Mouse (Mus musculus) left cerebral cortex, postnatal 4 days (tissue): ENCODE data around the gene Pcmt1. TPM values are rescaled to one million over a fixed set of nuclear protein-coding genes. Genes with fewer than 3 reads are reported as not detected.
"Not testable (repeated sequence)": the region's sequence is repeated elsewhere in the genome, so short reads cannot be mapped to it uniquely, and the experiment has no call there.

Experiments
- DNase-seq: peaks from one replicate; pipeline ENCODE4 v3.0.0-alpha.2; 2022
- intact Hi-C: fragments of 180-260 bp; cut with DNase I; formaldehyde crosslinking; loops from one replicate; pipeline ENCODE4 v1.15.1; 2025
- total RNA-seq, 2 experiments: library from RNA; stranded (reverse); gene quantifications; 2 replicates each; pipeline ENCODE4 v1.2.3; 2021

Gene Pcmt1
- total RNA-seq, 2 experiments from 2014 or later: 92.1 to 99.3 TPM

DNA sequence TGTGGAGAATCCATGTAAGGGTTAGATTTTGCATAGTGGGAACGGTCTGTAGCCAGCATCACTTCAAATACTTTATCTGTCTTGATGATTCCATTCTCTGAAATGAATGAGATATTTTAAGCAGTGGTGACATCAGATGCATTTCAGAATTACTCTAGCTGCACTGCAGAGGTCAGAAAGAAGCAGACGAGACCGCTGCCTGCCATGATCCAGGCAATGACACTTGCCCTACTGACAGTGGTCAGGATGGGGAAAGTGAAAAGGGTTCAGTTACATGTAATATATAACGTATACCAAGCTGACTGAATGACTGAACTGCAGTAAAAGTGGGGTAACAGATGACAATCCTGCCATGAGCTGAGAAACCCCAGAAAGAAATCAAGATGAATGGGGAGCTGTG is 31.9 kb downstream of the Pcmt1 start:
- intact Hi-C loops: no loop called here

DNA sequence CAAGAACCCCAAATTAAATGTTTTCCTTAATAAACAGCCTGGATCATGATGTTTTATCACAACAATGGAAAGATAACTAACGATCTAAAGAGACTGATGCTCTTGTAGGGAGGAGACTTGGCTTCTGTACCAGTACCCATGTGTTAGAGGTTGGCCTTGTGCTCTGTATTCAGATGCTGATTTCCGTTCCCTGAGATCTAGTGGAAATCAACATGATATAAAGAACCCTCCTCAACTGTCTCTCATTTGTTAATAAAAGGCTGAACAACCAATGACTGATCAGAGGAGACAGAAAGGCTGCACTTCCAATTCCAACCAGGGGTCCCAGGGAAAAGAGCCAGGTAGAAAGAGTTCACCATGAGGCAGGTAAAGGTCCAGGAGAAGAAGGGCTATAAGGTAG is 35.0 kb downstream of the Pcmt1 start:
- intact Hi-C loops: no loop called here
- DNase-seq: no peak

More for the DNA sequence above, 31.9 kb downstream of the Pcmt1 start:
- no peak for DNase-seq

DNA sequence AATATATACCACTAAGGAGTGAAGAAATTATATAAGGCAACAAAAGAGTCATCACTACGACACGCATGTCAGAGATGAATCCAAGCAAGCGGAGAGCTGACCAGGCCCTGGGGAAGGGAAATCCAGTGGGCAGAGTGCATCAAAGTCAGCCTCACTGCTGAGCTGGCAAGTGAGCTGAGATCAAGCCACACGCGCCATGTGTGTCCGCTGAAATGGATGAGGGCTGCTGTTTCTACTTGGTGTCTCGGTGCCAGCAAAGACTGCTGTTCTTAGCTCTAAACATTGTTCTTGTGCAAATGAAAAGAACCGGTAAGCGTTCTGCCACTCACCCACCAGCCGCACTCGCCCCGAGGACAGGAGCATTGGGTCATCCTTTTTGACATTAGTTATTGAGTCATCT is 40.6 kb downstream of the Pcmt1 start:
- DNase-seq: no peak
- intact Hi-C loops: no loop called here

DNA sequence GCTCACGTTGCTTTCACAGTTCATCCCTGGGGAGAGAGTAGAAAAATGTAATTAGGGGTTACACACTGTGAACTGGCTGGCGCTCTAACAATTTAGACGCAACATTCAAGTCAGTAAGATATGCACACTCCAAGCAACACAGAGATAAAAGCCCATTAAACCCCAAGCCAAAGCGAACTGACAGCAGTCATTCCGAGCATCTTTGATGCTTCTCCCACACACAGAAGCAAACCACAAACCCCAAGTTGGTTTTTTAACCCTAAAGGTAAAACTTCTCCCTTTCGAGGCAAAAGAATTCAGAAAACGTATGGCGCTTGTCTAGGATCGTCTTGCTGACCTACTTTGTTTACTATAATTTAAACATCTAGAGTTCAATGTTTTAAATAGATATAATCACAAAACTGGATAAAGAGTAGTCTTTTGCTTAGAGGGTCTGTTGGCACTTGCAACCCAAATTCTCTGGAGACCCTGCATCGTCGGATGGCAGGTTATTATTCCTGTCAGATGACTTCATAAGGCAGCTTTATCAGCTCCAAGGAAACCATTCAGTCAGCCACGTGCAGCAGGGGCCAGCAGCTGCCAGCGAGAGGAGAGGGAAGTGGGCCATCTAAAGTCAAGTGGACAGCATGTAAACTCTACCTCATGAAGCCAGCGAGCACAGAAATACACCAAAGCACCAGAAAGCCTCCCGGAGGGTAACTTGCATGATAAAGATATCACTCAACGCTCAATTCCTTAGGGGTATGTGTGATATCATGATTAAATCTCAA is 49.8 kb downstream of the Pcmt1 start:
- intact Hi-C loops: no loop called here
- DNase-seq: no peak

DNA sequence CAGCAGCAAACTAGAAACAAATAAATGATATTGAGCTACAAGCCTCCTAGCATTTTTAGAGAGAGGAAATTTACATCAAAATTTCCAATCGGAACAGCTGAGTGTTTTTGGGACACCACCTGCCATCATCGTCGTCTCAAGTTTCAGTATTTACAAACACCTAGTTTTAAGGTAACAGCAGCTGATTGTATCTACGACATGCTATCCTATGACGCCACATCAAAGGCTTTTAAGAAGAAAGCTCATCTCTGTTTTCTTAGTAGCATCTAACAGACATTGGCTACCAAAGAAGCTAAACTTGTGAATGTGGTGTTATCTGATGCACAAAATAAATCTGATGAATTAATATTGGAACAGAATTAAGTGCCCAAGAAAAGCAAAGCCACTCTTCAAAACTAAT is 50.6 kb downstream of the Pcmt1 start:
- intact Hi-C loops: no loop called here
- no peak for DNase-seq

DNA sequence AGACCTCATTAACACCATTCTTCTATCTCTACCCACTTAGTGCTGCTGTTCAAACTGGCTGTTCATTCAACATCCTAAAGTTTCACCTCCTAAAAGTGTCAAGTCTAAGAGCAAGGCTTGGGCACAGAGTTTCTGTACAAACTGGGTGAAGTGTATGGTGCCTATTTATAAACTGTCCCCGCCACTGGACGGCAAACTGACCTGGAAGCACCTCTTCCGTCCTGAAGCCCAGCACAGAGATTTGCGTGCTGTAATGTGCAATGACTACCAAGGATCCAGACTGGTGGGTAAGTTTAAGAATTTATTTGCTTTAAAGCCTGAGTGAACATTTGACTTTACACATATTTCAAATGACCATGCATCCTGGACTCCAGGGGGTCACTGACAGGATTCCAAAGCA is 51.8 kb downstream of the Pcmt1 start:
- intact Hi-C loops: no loop called here
- DNase-seq: no peak

DNA sequence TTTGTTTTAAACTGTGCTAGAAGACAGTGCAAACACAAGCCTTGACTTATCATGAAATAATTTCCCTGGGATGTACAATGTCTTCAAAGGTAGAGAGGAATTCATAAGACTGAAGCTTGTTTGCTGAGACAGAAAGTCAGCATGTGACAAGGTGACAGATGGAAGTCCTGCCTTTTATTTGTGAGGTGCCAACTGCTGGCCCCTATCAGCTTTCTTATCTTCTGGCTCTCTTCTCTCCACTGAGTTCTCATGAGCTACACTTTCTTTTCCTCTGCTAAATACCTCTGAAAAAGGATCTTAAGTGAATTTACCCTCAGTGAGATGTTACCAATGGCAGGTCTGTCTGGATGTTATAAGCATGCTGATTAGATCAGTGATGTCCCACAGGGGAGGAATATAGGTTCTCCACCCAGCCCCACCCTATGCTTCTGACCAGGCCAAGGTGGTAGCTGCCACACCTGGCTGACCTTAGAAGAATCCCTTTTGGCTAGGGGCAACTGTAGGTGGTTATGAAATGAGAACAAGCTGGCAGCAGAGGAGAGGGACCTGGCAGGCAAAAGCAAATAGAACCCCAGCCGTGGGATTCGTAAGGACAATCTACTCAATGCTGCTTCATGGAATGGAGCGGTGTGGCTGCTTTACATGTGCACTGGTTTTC is 56.9 kb downstream of the Pcmt1 start:
- intact Hi-C loops: no loop called here
- DNase-seq: no peak

DNA sequence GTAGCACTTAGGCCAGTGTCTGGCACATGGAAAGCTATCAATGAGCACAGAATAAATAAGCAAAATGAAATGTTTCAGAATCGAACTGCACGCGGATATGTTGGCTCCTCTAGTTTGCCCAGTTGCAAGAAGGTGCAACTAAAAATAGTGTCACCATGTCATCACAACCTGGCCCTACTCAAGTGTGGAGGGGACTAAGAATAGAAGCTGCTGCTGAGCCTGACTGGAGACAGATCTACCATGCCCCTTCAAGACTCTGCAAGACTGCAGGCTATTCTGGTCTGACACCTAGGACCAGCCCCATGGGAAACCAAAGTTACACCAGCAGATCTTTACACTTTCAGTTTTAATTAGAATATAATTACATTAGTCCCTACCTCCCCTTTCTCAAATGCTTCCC is 58.6 kb downstream of the Pcmt1 start:
- DNase-seq: no peak
- intact Hi-C loops: no loop called here

DNA sequence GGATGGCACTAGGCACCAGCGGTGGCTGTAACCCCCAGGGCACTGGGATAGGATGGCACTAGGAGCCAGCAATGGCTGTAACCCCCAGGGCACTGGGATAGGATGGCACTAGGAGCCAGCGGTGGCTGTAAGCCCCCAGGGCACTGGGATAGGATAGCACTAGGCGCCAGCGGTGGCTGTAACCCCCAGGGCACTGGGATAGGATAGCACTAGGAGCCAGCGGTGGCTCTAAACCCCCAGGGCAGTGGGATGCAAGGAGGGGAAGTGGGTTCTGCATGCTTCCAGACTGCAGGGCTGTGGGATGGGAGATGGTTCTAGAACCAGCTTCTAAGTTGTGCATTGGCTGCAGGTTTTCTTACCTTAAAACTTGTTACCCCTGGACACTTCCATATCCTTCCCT is 60.2 kb downstream of the Pcmt1 start:
- intact Hi-C loops: no loop called here
- no peak for DNase-seq

DNA sequence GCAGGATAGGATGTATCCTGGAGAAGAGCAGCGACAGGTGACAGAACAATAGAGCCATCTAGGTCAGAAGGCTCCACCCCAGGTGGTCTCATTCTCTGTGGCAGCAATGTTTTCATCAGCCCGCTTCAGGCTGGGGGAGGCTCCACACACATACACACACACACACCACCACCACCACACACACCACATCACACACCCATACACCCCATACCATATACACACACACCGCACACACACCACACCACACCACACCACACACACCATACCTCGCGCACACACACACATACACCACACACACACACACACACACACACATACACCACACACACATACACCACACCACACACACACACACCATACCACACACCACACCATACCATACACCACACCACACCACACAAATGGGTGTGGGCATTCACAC is 61.1 kb downstream of the Pcmt1 start:
- DNase-seq: no peak
- intact Hi-C loops: no loop called here

DNA sequence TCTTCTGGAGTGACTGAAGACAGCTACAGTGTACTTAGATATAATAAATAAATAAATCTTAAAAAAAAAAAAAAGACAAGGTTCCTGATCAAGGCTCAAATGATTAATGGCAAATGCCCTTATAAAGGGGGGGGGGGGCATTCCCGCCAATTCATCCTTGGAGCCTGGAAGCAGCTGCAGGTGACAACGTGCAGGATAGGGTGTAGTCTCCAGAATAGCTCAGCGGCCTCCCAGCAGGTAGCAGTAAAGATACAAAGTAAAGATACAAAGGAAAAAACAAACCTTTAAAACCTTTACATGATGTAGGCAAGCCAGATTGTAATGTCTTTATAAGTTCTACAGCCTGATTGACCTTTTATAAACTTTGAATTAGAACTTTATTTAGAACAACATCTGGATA is 63.4 kb downstream of the Pcmt1 start:
- intact Hi-C loops, DNase-seq: not testable (repeated sequence)

DNA sequence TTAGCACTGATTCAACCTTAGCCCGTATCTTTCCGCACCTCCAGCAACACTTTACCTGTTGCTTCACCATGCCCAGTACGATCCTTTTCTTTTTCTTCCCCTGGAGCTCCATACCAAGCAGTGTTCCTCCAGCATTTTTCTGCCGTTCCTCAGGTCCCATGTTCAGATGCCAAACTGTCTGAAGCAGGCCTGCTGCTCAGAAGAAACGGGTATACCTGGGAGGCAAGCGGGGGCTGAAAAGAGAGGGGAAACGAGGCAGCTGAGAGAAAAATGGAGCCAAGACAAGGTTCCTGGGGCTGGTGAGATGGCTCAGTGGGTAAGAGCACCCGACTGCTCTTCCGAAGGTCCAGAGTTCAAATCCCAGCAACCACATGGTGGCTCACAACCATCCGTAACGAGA is 63.8 kb downstream of the Pcmt1 start:
- intact Hi-C loops: not testable (repeated sequence)

DNA sequence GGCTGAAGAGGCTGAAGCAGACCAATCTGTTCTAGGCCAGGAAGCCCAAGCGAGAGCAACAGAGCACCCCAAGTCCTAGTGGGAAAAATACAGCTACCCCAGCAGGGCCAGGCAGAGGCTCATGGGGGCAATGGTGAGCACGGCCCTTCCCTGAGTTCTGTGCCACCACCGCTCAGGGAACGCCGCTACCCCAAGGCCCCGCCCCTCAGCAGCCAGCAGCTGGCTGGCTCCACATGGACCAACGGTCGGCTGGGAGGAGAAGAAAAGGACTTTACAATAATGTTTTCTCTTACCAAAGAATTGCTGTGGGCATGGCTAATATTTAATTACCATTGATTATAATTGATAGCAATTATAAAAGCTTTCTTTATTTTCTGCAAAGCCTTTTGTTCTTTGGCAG is 66.1 kb downstream of the Pcmt1 start:
- intact Hi-C loops: no loop called here
- DNase-seq: no peak

More for the DNA sequence above, 63.8 kb downstream of the Pcmt1 start:
- DNase-seq: not testable (repeated sequence)

DNA sequence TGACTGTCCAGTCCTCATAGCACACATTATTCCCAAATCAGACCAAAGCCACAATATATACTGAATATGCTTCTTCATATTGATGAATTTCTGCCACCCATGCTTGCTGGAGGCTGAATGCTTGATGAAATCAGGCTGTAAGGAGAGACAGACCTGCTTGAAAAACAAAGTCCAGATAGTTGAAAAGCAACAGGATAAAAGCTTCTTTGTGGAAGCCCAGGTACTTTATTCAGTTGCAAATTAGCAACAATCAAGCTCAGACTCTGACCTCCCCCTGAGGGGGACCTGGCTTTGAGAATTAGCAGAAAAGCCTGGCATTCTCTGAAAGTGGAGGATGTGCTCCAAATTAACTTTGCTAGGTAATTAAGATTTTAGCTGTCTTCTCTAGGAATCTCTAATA is 68.7 kb downstream of the Pcmt1 start:
- DNase-seq, intact Hi-C loops: not testable (repeated sequence)

DNA sequence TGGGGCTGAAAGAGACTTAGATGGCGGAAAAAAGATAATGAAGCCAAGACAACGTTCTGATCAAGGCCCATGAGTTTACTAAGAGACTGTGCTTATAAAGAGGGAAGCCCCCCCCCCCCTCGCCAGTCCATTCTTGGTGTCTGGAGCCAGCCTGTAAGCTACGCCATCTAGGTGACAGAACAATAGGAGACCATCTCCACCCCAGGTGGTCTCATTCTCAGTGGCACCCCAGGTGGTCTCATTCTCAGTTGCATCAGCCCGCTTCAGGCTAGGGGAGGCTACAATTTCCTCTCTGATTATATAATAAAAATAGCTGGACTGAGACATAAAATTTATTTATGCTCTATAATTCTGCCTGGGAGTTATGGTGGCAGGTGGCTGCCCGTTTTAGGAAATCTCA is 69.3 kb downstream of the Pcmt1 start:
- intact Hi-C loops: no loop called here
- no peak for DNase-seq

DNA sequence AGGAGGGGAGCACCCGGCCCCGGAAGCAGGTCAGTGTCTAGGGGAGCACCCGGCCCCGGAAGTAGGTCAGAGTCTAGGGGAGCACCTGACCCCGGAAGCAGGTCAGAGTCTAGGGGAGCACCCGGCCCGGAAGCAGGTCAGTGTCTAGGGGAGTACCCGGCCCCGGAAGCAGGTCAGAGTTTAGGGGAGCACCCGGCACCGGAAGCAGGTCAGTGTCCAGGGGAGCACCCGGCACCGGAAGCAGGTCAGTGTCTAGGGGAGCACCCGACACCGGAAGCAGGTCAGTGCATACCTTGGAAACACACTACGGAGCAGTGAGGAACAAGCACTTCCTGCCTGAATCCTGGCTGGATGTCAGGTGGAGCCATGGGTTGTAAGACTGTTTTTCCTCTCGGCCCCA is 72.3 kb downstream of the Pcmt1 start:
- no peak for DNase-seq
- intact Hi-C loops: no loop called here

DNA sequence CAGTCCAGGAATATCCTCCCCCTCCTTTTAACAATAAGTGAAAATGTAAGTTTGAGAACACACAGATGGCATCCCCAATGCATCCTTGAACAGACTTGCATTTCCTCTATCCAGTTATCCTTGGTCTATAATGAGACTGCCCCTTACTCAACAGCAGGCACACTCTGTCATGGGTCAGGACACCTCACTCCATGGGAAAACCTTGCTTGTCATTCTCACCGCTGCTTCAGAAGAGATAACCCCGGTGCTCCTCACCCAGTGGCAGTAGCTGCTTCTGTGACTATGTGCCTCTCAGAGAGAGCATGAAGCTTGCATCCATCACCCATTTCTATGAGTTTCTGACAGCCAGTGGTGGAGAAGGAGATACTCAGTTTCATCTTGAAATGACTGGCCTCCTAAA is 74.5 kb downstream of the Pcmt1 start:
- DNase-seq: no peak
- intact Hi-C loops: no loop called here

DNA sequence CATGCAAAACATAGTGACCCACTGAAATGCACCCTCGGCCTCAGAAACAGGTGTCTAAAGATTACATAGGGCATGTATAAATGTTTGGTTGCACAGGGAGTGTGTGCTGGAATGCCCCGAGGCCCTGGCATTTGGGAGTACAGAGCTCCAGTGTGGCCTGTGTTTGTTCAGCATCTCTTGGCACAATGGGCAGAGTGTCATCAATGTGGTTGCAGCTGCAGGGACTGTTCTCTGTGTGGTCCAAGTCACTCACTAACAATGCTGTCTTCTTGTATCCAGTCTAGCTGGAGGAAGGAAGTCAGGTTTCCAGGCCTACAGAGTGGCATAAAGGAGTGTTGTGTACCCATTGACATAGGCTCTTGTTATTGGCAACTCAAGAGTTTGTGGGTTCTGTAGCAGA is 75.8 kb downstream of the Pcmt1 start:
- intact Hi-C loops: no loop called here
- DNase-seq: no peak

DNA sequence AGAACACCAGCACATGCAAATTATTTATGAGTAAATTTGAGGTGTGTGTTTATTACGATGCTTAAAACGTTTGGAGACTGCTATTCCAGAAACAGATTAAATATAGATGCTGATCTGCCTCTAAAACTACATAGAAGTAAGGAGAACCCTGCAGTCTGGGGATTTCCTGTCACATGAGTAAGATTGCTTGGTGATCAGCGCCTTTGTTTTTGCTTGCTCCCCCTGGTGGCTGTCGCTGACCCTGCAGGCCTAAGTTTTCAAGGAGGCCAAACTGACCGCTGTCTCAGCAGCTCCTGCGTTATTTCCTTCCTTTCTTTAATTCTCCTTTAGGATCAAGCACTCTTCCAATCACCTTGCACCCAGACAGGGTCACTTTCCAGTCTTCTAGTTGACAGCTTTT is 80.3 kb downstream of the Pcmt1 start:
- intact Hi-C loops: no loop called here
- DNase-seq: peak; percentile 73

DNA sequence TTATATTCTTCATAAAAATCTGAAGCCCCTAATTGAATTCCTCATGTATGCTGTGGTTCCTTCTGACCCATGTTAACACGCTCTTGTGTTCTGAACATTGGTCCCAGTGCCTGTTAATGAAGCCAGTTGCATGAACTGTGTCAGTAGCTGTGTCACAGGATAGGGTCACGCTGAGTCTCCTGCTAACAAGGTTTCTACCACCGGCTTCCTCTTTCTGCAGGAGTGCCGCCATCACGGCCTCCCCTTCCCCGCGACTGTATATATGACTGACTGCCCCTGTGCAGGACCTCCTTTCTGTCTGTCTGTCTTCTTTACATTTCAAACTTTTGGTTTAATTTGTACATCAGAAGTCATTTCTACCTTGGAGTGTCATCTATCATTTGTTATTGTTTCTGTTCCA is 82.8 kb downstream of the Pcmt1 start:
- DNase-seq: no peak
- intact Hi-C loops: no loop called here

DNA sequence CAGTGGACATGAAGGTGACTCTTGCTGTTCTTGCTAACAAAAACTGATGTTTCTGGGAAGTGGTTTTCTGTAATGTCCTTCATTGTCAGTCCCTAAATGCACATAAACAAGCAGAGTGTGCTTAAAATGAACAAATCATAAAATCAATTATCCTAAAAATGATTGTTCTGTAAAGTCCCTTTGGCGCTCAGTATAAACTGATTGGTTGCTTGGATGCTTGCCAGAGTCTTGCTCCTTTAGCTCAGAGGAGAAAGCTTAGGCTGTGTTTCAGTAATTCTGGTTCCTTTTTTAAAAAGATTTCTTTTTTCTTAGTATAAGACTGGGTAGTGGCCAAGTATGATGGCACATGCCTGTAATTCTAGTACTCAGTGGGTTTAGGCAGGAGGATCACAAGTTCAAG is 84.7 kb downstream of the Pcmt1 start:
- intact Hi-C loops: no loop called here
- no peak for DNase-seq

DNA sequence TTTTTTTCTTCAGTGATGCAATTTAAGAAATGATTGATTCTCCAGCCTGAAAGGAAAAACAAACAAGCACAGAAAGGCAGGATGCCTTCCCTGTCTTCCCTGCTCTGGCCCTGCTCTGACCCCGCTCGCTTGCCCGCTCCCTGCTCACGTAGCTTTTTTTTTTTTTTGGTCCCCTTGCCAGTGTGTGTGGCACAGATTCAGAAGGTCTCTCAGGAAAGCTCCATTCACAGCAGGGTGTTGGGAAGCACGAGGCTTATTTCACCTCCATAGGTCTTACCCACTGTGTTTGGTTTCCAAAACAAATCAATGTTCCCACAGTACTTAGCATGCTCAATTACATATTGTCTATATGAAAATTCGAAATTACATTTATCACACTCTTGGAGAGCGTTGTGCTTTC is 86.1 kb downstream of the Pcmt1 start:
- intact Hi-C loops: no loop called here
- DNase-seq: no peak

DNA sequence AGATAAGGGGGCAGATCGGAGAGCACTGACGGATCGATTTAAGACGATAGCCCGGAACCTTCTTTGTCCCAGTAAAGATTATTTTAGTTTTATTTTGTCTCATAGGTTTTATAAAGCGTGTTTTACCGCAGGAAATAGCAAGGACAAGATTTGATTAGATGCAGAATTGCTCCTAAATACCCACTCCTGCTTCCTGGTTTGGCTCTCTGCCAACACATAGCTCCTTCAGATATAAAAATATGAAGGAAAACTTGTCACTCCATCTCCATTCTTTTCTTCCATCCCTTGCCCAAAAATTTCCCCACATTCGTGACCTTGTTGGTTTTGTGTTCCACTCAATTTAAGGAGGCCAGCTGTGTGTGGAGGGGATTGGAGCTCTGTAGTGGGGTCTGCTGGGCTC is 90.1 kb downstream of the Pcmt1 start:
- intact Hi-C loops: no loop called here

More for the DNA sequence above, 90.1 kb downstream of the Pcmt1 start:
- DNase-seq: no peak
